Mouse (Mus musculus) left cerebral cortex, adult 9 months (tissue): ENCODE measurements around the gene Tmem238l.

Source experiments
- DNase-seq, 2 experiments: peaks; one replicate each; pipeline ENCODE4 v3.0.0; 2022; ENCODE audit warnings: low spot score in 2 of 2

Tmem238l gene

DNA sequence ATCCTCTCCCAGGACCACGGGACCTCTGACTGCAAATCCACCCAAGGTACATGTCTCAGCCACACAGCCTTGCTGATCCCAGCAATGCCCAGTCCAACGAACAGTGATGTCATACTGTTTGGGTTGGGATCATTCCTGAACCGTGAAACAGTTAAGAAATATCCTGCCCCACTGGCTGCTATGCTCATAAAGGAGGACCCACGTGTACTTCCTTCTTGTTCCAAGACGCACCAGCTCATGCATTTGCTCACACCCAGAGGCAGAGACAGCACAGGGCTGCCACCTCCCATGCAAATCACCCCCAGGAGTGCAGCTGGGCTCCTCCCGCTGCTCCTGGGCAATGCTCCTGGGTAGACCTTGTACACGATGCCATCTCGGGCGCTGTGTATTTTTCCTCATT, at the start of gene Tmem238l:
Tmem238l (plus strand) TSS at position 336 of the 400 bp plus-strand sequence.
- no peak for DNase-seq

GRCm38 (mm10) chr11:66911811-66912210, 44.6 kb upstream of the Tmem238l start, which contains the start of gene Pirt:
Gene Pirt (plus strand): TSS chr11:66911981.
- no peak for DNase-seq

DNA sequence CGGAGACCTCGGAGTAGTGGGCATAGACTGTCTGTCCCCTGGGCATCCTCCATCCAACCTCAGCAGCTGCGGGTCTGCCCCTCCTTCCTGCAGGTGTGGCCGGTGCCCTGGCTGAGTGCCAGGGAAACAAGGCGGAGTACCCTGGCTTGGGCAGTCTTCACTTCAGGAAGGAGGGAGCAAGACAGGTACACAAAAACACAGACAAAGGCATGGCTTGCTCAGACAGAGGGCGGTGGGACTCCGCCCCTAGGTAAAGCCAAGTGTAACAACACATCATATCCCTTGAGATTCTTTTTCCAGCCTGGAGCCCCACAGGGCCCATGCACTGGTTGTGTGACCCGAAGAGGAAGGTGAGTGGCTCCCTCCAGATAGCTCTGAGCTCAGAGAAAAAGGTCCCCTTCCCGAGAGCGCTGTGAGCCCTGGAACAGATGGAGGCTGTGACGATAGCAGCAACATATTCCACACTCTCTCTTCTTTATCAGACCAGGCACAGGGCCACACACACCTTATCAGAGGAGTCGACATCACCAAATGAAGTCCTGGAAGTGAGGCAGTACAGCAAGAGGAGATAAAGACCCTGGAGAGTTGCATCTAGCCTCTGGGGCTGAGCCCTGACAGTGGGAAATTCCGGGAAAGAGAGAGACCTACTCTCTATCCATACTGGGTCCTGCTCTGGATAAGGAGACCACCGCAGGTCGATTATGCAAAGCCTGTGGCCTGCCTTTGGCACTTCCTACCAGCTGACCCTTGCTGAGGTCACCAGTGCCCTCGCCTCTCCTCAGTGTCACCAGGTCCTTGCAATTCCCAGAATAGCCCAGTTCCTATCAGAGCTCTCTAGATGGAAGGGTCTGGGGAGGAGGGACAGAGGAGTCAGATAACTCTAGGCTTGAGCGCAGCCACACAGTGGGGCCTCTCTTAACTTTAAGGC, 43.6 kb upstream of the Tmem238l start:
- DNase-seq = no peak

- DNase-seq = peak in 1 of 2 experiments; percentile 29
Observed at GRCm38 (mm10) chr11:66914249-66914648, 42.2 kb upstream of the Tmem238l start.

DNA sequence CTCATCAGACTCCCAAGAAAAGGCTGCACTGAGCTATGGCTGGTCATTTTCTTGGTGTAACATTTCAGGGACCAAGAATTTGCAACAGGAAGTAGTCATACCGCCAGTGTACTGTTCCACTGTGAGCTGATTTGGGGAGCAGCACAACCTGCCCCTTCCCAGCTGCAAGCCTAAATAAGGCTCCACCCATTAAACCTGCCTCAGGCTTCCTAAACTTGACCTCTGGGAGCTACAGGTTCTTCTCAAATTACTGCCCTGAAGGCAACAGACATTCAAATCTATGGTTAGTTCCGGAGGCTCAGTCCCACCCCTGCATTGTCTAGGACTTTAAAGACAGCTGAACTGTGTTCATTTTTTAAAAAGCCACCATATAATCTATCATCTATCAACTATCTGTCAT, 36.4 kb upstream of the Tmem238l start:
- DNase-seq = no peak

DNA sequence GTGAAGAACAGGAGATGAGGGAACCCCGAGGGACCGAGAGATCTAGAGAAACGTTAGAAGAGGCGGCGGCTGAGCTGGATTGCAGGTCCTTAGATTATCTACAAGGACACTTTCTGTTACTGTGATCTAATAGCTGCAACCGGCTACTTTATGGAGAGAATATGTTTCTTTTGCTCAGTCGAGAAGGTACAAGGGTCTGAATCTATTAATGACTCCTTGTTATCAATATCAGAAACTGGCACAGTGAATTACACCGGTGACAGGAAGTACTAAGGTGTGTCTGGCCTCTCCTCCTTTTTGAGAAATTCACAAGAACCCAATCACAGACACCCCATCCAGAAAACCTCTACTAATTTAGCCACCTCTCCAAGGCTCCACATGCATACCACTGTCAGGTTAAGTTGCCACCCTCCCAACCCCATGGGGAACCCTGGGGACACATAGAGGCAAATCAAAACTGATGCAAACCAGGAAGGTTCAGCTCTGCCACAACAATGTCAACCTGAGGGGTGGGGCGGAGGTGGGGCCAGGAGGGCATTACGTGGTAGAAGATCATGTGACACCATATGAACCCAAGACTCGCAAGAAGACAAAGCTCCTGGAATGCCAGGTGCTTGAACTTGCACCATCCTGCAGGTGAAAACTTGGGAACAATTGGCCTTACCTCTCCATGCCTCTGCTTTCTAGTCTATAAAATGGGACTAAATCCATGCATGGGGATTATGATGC, 32.2 kb upstream of the Tmem238l start:
- no peak for DNase-seq

DNA sequence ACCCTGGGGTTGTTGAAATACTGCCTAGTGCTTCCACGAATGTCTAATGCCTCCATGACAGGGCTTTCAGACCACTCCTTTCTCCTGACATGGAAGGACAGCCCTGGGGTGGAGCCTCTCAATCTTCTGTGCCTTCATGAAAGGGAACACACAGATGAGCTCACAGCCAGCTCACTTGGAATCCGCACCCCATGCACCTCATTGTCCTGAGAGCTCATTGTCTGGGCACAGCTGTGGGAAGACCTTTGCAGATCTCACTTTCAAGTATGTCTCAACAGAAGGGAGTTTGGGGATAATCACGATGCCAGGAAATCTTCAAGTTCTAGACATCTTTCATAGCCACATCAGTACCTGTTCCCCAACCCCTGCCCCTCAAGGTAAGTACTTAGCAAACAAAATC, 28.1 kb upstream of the Tmem238l start:
- no peak for DNase-seq

DNA sequence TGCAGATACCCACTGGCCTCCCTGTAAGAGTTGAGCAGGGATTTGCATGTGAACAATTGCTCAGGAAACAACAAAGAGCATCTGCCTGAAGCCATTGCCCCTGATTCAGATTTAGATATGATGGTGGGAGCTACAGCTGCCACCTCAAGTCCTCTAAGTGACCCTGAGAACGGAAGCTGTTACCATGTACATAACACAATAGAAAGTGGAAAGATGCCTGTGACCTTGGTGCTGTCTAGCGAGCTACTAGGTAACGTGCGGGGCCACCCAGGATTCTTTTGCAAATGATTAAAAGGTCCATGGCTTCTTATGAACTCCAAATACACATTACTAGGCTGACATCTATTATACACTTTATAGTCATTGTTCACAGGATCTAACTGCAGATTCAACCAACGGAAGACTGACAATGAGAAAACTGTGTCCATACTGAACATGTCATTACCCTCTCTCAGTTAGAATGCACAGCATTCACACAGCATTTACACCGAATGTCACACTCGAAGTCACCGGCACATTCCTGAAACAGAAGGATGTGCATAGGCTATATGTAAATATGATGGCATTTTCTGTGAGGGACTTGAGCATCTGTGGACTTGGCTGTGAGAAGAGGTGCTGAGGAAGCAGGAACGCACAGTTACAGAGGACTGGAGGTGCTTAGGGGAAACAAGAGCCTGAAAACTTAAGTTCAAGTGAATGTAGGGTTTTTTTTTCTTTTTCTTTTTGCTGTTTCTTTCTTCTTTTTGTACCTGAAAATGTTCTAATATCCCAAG, 23.4 kb upstream of the Tmem238l start:
- DNase-seq = no peak

GRCm38 (mm10) chr11:66934428-66935173, 21.8 kb upstream of the Tmem238l start:
- DNase-seq = no peak

- no peak for DNase-seq
Observed at GRCm38 (mm10) chr11:66942011-66942410, 14.4 kb upstream of the Tmem238l start.

GRCm38 (mm10) chr11:66945224-66945767, 11.1 kb upstream of the Tmem238l start:
- DNase-seq = no peak

- DNase-seq = no peak
Observed at GRCm38 (mm10) chr11:66946521-66946920, 9.9 kb upstream of the Tmem238l start.

- no peak for DNase-seq
Observed at GRCm38 (mm10) chr11:66946922-66947321, 9.5 kb upstream of the Tmem238l start.

DNA sequence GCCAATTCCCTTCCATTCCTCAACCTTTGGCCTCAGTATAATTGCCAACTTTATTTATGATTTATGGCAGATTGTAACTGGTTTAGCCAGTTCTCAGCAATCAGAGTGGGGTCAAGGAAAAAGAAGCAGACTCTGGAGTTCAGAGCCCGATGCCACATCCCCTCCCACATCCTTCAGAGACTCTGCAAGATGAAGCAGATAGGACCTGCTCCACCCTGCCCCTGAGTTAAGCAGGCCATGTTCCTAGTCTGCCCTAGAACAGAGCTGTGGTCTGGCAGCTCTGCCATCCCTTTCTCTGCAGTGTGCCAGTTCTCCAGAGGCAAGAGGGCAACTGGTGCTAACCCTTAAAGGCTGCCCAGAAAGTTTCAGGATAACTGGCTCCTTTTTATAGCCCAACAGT, 4.4 kb downstream of the Tmem238l start:
- no peak for DNase-seq

GRCm38 (mm10) chr11:66961447-66962176, 5.2 kb downstream of the Tmem238l start:
- no peak for DNase-seq

DNA sequence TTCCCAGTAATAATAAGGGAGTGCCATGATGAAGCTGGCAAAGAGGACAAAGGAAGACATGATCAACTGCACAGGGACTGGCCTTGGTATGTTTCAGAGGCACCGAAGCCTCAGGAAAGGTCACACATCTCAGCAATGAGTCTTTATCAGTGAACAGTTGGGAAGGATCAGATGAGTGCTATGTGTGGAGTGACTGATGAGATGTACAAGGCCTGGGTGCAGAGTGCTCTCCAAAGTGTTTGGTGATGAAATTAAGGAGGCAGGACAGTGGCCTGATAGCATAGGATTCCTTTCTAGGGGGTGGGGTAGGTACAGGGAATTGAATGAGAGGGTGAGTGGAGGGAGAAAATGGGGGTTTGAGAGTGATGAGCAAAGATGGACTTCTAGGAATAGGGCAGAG, 7.0 kb downstream of the Tmem238l start:
- no peak for DNase-seq

- DNase-seq = no peak
Observed at GRCm38 (mm10) chr11:66966500-66967116, 10.2 kb downstream of the Tmem238l start.

DNA sequence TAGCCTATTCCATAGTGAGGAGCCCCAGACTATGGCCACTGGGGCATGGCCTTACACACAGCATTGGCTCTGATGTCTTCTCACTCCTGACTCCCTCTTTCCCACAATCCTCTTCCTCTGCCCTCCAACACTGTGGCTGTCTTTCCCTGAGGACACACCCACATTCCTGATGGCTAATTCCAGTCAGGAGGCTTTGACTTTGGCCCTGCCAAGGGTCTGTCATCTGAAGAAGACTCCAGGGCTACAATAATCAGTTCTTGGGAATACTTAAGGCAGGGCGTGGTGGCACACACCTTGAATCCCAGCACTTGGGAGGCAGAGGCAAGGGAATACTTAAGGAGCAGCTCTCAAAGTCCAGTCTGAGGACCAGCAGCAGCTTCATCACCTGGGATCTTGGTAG, 12.1 kb downstream of the Tmem238l start:
- DNase-seq = no peak

GRCm38 (mm10) chr11:66973507-66973906, 17.1 kb downstream of the Tmem238l start:
- DNase-seq = no peak
